Mouse (Mus musculus) cerebellum, adult 2 months (tissue): ENCODE measurements around the gene Eml4. TPM values are rescaled to one million over a fixed set of nuclear protein-coding genes. Genes with fewer than 3 reads are reported as not detected.

Experiments used
- DNase-seq, 2 experiments: peaks; one replicate each; pipeline ENCODE4 v3.0.0; 2021
- H3K27ac ChIP-seq: fragments of 200-500 bp; 2 replicates; pipeline ENCODE4 v1.5.1; 2012; ENCODE audit warnings: low read length, control low read depth, inconsistent platforms; ENCODE audit not compliant: insufficient read depth
- H3K27me3 ChIP-seq: fragments of 200-500 bp; 2 replicates; pipeline ENCODE4 v1.6.1; 2012; ENCODE audit warnings: inconsistent platforms, mild to moderate bottlenecking, low read length, moderate library complexity; ENCODE audit not compliant: control insufficient read depth, insufficient read depth
- H3K4me1 ChIP-seq: fragments of 200-500 bp; 2 replicates; pipeline ENCODE4 v1.6.1; 2011; ENCODE audit warnings: low read length; ENCODE audit not compliant: control insufficient read depth, insufficient read depth
- H3K4me3 ChIP-seq: fragments of 200-500 bp; replicated peaks from 2 replicates; pipeline ENCODE3; 2011; ENCODE audit warnings: mild to moderate bottlenecking, low read depth, low read length, control low read depth; ENCODE audit not compliant: insufficient read depth
- CTCF ChIP-seq: fragments of 200-500 bp; IDR thresholded peaks from 2 replicates; pipeline ENCODE4 v1.5.1; 2011; ENCODE audit warnings: low read depth, mild to moderate bottlenecking, control low read depth, low read length, moderate library complexity, borderline replicate concordance; ENCODE audit not compliant: insufficient read depth
- POLR2A ChIP-seq: fragments of 200-500 bp; IDR thresholded peaks from 2 replicates; pipeline ENCODE4 v1.6.1; 2011; ENCODE audit warnings: low read length, control low read depth, borderline replicate concordance; ENCODE audit not compliant: insufficient read depth
- WGBS: fragments of 180-500 bp; shearing (Covaris S2); methylation state at CpG from one replicate; pipeline ENCODE4 v1.1.7; 2018; 5-methylcytosine and 5-hydroxymethylcytosine counted together
- polyA plus RNA-seq: library from polyadenylated mRNA; depleted of rRNA; stranded (reverse); fragments of >200 nt; gene quantifications from 2 replicates; pipeline ENCODE4 v1.2.3, GENCODE M21; 2012

The Eml4 gene
- polyA plus RNA-seq, 1 experiment = 17.3 TPM

DNA sequence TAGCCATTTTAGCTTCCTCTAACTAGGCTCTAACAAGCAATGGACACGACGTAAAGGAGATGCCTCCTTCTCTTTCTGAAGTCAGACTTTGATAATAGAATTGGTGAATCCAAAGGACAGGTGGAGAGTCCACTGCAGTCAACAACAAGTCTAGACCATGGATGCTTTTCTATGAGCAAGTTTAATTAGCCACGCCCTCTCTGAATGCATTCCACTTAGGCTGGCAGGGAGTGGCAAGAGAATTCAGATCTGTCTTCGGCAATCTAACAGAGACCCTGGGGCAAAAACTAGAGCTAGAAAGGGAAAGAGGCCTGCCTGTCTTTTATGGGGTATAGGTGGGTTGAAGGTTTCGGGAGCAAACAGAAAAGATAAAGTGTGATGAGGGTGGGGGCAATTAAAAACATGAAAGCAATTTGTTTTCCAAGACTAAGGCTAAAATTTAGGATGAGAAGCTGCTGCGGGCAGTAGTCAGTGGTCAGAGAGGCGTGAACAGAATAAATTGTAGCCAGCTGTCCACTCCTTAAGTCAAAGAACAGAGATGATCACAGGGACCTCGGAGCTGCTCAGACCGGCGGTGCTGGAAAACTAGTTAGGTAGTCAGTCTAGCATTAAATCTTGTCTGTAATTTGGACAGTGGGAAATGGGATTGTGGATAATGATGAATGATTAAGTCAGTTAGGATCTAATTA is 27.2 kb downstream of the Eml4 start:
- no peak overlapping the region for H3K4me3 ChIP-seq
- no peak overlapping the region for H3K27ac ChIP-seq
- no peak for DNase-seq
- 59% methylated on average over 10 of the region's 10 CpGs for WGBS
- TF ChIP-seq POLR2A (no peak), CTCF (no peak)
- no peaks in the 10 kb centered on the region for H3K4me1 ChIP-seq
- H3K27me3 ChIP-seq = no peaks in the 10 kb centered on the region

DNA sequence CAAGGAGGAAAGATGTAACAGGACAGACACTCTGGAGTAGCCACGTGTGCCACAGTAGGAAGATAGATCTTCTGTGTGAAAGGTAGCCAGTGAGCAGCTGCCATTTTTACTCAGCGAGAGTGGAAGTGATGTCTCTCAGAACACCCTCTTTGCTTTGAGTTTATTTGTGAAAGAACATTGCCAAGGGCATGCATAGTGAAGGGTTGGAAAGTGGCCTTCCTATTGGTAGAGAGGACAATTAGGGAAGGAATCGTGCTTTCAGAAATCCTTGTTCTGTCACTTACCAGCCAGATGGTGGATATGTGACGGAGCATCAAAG is 27.7 kb downstream of the Eml4 start:
- WGBS = 52% methylated on average over 4 of the region's 4 CpGs
- H3K4me3 ChIP-seq = no peak overlapping the region
- no peak for DNase-seq
- H3K4me1 ChIP-seq = no peaks in the 10 kb centered on the region
- TF ChIP-seq POLR2A (no peak), CTCF (no peak)
- H3K27ac ChIP-seq = no peak overlapping the region
- no peaks in the 10 kb centered on the region for H3K27me3 ChIP-seq

DNA sequence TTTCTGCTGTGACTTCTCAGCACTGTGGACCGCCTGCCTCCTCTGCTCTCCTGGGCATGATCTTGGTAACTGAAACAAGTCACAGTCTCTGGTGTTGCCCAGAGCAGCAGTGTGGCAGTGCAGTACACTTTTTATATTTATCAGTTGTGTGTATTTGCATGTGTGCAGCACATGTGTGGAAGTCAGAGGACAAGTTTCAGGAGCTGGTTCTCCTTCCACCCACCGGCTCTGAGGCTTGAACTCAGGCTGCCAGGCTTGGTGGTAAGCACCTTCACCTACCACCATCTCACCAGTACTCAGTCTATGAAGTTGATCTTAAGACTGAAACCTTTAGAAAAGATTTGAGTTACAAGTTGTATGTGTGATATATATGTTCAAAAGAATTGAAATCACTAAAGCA is 28.6 kb downstream of the Eml4 start:
- H3K27ac ChIP-seq = no peak overlapping the region
- no peaks in the 10 kb centered on the region for H3K27me3 ChIP-seq
- TF ChIP-seq CTCF (no peak), POLR2A (no peak)
- no peak for DNase-seq
- no peak overlapping the region for H3K4me3 ChIP-seq
- H3K4me1 ChIP-seq = no peaks in the 10 kb centered on the region
- 91% methylated on average over 2 of the region's 2 CpGs for WGBS

DNA sequence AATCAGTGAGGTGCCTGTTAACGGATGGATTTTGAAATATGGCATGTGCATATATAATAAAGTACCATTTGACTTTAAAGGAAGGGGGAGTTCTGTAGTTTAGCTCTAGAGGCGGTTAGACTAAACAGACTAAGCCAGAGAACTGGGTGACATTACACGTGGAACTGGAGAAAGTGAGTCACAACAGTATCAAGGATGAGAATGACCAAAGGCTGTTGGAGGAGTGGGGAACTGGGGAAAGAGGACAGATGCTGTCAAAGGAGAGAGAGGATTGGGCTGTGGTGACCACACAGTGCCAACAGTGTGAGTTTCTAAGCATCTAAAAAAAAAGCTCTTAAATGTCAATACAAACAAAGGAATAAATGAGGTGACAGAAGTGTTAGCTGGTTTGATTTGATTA is 29.1 kb downstream of the Eml4 start:
- WGBS = 93% methylated on average over 3 of the region's 3 CpGs
- DNase-seq = no peak
- no peaks in the 10 kb centered on the region for H3K4me1 ChIP-seq
- H3K27ac ChIP-seq = no peak overlapping the region
- no peak overlapping the region for H3K4me3 ChIP-seq
- no peaks in the 10 kb centered on the region for H3K27me3 ChIP-seq
- TF ChIP-seq POLR2A (no peak), CTCF (no peak)

DNA sequence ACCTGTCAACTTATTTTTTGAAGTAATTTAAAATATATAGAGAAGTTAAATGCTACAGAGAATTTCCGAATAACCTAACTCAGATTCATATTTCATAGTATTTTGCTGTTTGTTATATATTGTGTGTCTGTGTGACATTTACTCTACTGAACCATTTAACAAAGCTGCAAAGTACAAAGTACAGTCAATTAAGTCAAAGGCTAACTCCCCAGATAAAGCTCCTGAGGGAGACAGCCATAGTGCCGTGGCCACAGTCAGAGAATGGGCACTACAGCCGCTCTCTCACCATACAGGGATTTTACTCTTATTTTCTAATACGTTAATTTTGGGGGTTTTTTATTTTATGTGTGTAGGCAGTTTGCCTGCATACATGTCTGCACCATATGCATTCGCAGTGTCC is 32.0 kb downstream of the Eml4 start:
- no peak for DNase-seq
- WGBS = 94% methylated on average over 5 of the region's 5 CpGs
- Histone ChIP-seq H3K4me1 (no peaks in the 10 kb centered on the region), H3K27me3 (no peaks in the 10 kb centered on the region), H3K27ac (no peak overlapping the region), H3K4me3 (no peak overlapping the region)
- TF ChIP-seq POLR2A = no peak
- TF ChIP-seq CTCF = no peak

DNA sequence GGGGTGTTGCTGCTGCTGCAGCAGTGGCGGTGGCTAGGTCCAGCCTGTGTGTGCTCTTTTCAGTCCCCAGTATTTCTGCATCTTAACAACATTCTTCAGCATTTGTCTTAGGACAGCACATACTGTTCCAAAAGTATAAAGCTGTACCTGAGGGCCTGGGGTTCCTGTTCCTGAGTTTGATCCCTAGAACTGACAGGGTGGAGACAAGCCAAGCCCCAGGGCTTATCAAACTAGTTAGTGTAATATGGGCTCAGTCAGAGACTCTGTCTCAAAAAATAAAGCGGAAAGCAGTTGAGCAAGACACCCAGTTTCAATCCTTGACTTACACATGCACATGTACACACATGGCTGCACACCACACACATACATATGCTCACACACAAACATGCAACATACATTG is 34.2 kb downstream of the Eml4 start:
- H3K27ac ChIP-seq = no peak overlapping the region
- TF ChIP-seq POLR2A (no peak), CTCF (no peak)
- no peaks in the 10 kb centered on the region for H3K4me1 ChIP-seq
- WGBS = 92% methylated on average over 2 of the region's 2 CpGs
- H3K4me3 ChIP-seq = no peak overlapping the region
- DNase-seq = no peak
- no peaks in the 10 kb centered on the region for H3K27me3 ChIP-seq

DNA sequence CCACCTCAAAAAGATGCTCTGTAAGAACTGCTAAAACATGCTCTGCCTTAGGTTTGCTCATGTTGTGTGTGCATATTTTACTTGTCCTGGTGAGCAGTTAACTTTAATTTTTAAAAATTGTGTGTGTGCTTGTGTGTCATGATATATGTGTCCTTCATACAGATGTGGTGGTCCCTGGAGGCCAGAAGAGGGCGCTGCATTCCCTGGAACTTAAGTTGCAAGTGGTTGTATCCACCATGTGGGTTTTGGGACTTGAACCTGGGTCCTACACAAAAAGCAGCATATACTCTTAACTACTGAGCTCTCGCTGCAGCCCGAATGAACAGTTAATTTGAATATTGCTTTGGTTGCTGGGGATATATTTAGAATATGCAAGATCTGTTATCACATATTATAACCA is 36.4 kb downstream of the Eml4 start:
- Histone ChIP-seq H3K4me3 (no peak overlapping the region), H3K4me1 (no peaks in the 10 kb centered on the region), H3K27me3 (no peaks in the 10 kb centered on the region), H3K27ac (no peak overlapping the region)
- no peak for TF ChIP-seq POLR2A
- DNase-seq = no peak
- 84% methylated on average over 3 of the region's 3 CpGs for WGBS

DNA sequence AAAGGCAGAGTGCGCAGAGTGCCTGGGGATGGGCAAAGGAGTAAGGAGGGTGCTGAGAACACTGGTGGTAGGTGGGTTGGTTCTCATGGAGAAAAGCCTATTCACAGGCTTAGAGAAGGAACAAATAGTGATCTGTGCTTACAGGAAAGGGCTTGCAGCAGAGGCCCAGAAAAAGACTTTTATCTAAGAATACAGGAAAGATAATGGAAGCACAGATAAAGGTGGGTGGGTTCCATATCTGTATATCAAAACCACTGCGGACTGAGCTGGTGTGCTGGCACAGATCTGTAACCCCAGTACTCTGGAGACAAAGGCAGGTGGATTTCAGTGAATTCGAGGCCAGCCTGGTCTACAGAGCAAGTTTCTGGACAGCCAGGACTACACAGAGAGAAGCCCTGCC is 43.3 kb downstream of the Eml4 start:
- no peaks in the 10 kb centered on the region for H3K27me3 ChIP-seq
- WGBS = 84% methylated on average over 3 of the region's 3 CpGs
- TF ChIP-seq POLR2A (no peak), CTCF (no peak)
- H3K27ac ChIP-seq = no peak overlapping the region
- H3K4me1 ChIP-seq = no peaks in the 10 kb centered on the region
- no peak overlapping the region for H3K4me3 ChIP-seq
- DNase-seq = no peak
